Mouse (Mus musculus) midbrain, embryonic 11.5 days (tissue): Measurements from ENCODE around the gene Rtp2. TPM values are rescaled to one million over a fixed set of nuclear protein-coding genes. Genes with fewer than 3 reads are reported as not detected.

ENCODE experiments used
- ATAC-seq: fragments of 200-750 bp; cut with Nextera tagmentation; 2 replicates; pipeline ENCODE4 v1.8.0; 2017; ENCODE audit warnings: moderate TSS enrichment, moderate library complexity; ENCODE audit not compliant: low FRiP score
- DNase-seq: peaks from one replicate; pipeline ENCODE4 v3.0.0; 2015; ENCODE audit warnings: low spot score; ENCODE audit errors: missing footprints
- H3K27ac ChIP-seq: fragments of 300-500 bp; sonication (generic); 2 replicates; pipeline ENCODE4 v1.5.1; 2014; ENCODE audit warnings: low read depth, low read length
- H3K27me3 ChIP-seq: fragments of 300-500 bp; sonication (generic); 2 replicates; pipeline ENCODE4 v1.6.1; 2014; ENCODE audit warnings: mild to moderate bottlenecking, low read length, moderate library complexity, mixed read lengths; ENCODE audit not compliant: control insufficient read depth, insufficient read depth
- H3K36me3 ChIP-seq: fragments of 300-500 bp; sonication (generic); 2 replicates; pipeline ENCODE4 v1.6.1; 2014; ENCODE audit warnings: mild to moderate bottlenecking, low read length, moderate library complexity, mixed read lengths; ENCODE audit not compliant: control insufficient read depth, insufficient read depth
- H3K4me1 ChIP-seq: fragments of 300-500 bp; sonication (generic); 2 replicates; pipeline ENCODE4 v1.6.1; 2014; ENCODE audit warnings: low read length; ENCODE audit not compliant: control insufficient read depth, insufficient read depth
- H3K4me2 ChIP-seq: fragments of 300-500 bp; sonication (generic); 2 replicates; pipeline ENCODE4 v1.6.1; 2014; ENCODE audit warnings: mild to moderate bottlenecking, moderate library complexity
- H3K4me3 ChIP-seq: fragments of 300-500 bp; sonication (generic); 2 replicates; pipeline ENCODE4 v1.5.1; 2014; ENCODE audit warnings: low read depth, low read length
- H3K9ac ChIP-seq: fragments of 300-500 bp; sonication (generic); 2 replicates; pipeline ENCODE4 v1.6.1; 2014; ENCODE audit warnings: low read length
- H3K9me3 ChIP-seq: fragments of 300-500 bp; sonication (generic); 2 replicates; pipeline ENCODE4 v1.6.1; 2016; ENCODE audit warnings: low read length; ENCODE audit not compliant: control insufficient read depth
- WGBS: fragments of 180-500 bp; shearing (Covaris S2); extraction: QIAGEN DNeasy Blood & Tissue Kit; methylation state at CpG from one replicate; pipeline ENCODE4 v1.1.7; 2014; 5-methylcytosine and 5-hydroxymethylcytosine counted together
- polyA plus RNA-seq: library from polyadenylated mRNA; unstranded; fragments of >200 nt; fragmentation: Nextera tagmentation; extraction: Ambion mirVana; gene quantifications from 2 replicates; pipeline ENCODE4 v1.2.1, GENCODE M21; 2014

The Rtp2 gene
- polyA plus RNA-seq, 1 experiment from 2014 or later, result not detected

GRCm38 (mm10) chr16:23885098-23885497 lies 47.1 kb downstream of the Rtp2 start:
- no peaks in the 10 kb centered on the region for H3K4me1 ChIP-seq
- no peak overlapping the region for H3K27ac ChIP-seq
- DNase-seq (no peak), ATAC-seq (no peak)
- H3K9ac ChIP-seq, result no peak overlapping the region
- no peaks in the 10 kb centered on the region for H3K9me3 ChIP-seq
- H3K36me3 ChIP-seq, result no peaks in the 10 kb centered on the region
- 82% methylated on average over 12 of the region's 12 CpGs for WGBS
- H3K4me3 ChIP-seq, result no peak overlapping the region
- H3K27me3 ChIP-seq, result peaks cover under 1% of the 10 kb centered on the region; the same call in 1 of the 2 replicates
- H3K4me2 ChIP-seq, result no peak overlapping the region

Other genes starting within 250 kb of the Rtp2 start
- 35.8 and 44.0 TPM in 2 replicates for gene Sst, start 41.4 kb downstream of the Rtp2 start, polyA plus RNA-seq
- not detected in 2 replicates for gene Gm37419, start 56.1 kb upstream of the Rtp2 start, polyA plus RNA-seq
- 0.11 TPM in 1 of 2 replicates, not detected in the other for gene Bcl6, start 56.5 kb upstream of the Rtp2 start, polyA plus RNA-seq